Mouse (Mus musculus) cortical plate, adult 2 months (tissue): ENCODE measurements around the gene Nid2.

Source experiments
- CTCF ChIP-seq: fragments of 200-500 bp; IDR thresholded peaks from 2 replicates; pipeline ENCODE4 v1.5.1; 2011; ENCODE audit warnings: mild to moderate bottlenecking, control low read depth, low read length; ENCODE audit not compliant: insufficient read depth; ENCODE audit errors: extremely low read depth
- POLR2A ChIP-seq: fragments of 200-500 bp; IDR thresholded peaks from 2 replicates; pipeline ENCODE4 v1.6.1; 2011; ENCODE audit warnings: mild to moderate bottlenecking, low read length, control low read depth; ENCODE audit not compliant: insufficient read depth; ENCODE audit errors: extremely low read depth

GRCm38 (mm10) chr14:19803623-19804022 lies 52.6 kb downstream of the Nid2 start:
- no peak for TF ChIP-seq POLR2A
- no peak for TF ChIP-seq CTCF
